Mouse (Mus musculus): ENCODE results near the gene Tmigd3.

GRCm38 (mm10) chr3:105929821-105930220, 59.1 kb downstream of the Tmigd3 start:
- TF ChIP-seq POLR2A (IDR thresholded peaks at IDR 0.05; ENCODE audit: borderline replicate concordance, control insufficient read depth, low read depth, low read length) (no peak), CTCF (IDR thresholded peaks at IDR 0.05; ENCODE audit: control insufficient read depth, insufficient read depth, low read length) (no peak)
